Mouse (Mus musculus): ENCODE results near the gene Atp8b2.

DNA sequence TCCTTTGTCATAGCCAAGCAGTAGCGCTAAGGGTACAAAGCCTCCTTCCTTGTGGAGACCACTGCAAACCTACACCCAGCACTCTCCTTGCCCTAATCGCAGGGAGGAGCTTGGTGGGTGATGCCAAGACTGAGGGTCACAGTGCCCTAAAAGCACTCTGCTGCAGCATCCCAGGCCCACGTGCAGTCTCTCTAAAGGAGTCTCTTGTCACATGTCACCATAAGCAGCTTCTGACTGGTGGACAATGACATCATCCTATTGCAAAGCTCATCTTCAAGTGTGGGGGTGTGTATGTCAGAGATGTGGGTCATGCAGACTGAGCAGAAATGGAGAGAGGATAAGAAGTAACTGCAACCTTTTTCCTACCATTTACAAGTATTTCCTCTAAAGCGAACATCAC, 3.9 kb downstream of the Atp8b2 start:
- no peak; the same call in 1 of the 2 replicates for TF ChIP-seq USF2 (conservative IDR thresholded peaks at IDR 0.05; ENCODE audit: low read depth, low read length)
- no peak for TF ChIP-seq CTCF (conservative IDR thresholded peaks at IDR 0.05 in 1 of 2, IDR thresholded peaks at IDR 0.05 in 1 of 2; ENCODE audit: low read depth in 2 of 2, low read length in 2 of 2)
- TF ChIP-seq MAFK (IDR thresholded peaks at IDR 0.05; ENCODE audit: insufficient replicate concordance, low read length) = no peak
- no peak for TF ChIP-seq UBTF (IDR thresholded peaks at IDR 0.05; ENCODE audit: low read depth, low read length)
- TF ChIP-seq NRF1 (IDR thresholded peaks at IDR 0.05; ENCODE audit: low read depth, low read length) = no peak
- no peak for TF ChIP-seq EP300 (IDR thresholded peaks at IDR 0.05; ENCODE audit: low read length)

All from CH12.LX (cell line).